Mouse (Mus musculus): ENCODE measurements around the gene Znrd1.

- no peak for TF ChIP-seq CTCF (conservative IDR thresholded peaks at IDR 0.05; ENCODE audit: low read length)
- TF ChIP-seq NANOG (IDR thresholded peaks at IDR 0.05; ENCODE audit: borderline replicate concordance, low read length): no peak
- TF ChIP-seq POU5F1 (IDR thresholded peaks at IDR 0.05; ENCODE audit: borderline replicate concordance, low read length): no peak
Measured at GRCm38 (mm10) chr17:36943691-36944090, 14.7 kb downstream of the Znrd1 start.

Data from E14TG2a.4 (cell line).